Mouse (Mus musculus) liver, embryonic 11.5 days (tissue): ENCODE measurements around the gene Zfand4. TPM values are rescaled to one million over a fixed set of nuclear protein-coding genes. Genes with fewer than 3 reads are reported as not detected.

Experiments
- ATAC-seq: fragments of 200-750 bp; cut with Nextera tagmentation; replicated peaks from 2 replicates; pipeline ENCODE4 v1.8.0; 2017; ENCODE audit warnings: moderate number of reproducible peaks, mild to moderate bottlenecking, moderate TSS enrichment, moderate library complexity; ENCODE audit not compliant: low FRiP score
- DNase-seq: peaks from one replicate; pipeline ENCODE4 v3.0.0-alpha.2; 2017; ENCODE audit warnings: low spot score
- H3K27ac ChIP-seq: fragments of 300-500 bp; sonication (generic); 2 replicates; pipeline ENCODE4 v1.5.1; 2014; ENCODE audit warnings: mild to moderate bottlenecking, low read depth, low read length, control low read depth
- H3K27me3 ChIP-seq: fragments of 300-500 bp; sonication (generic); replicated peaks from 2 replicates; pipeline ENCODE4 v1.6.1; 2014; ENCODE audit warnings: low read length, mixed read lengths; ENCODE audit not compliant: control insufficient read depth, insufficient read depth
- H3K36me3 ChIP-seq: fragments of 300-500 bp; sonication (generic); 2 replicates; pipeline ENCODE4 v1.6.1; 2014; ENCODE audit warnings: mild to moderate bottlenecking, low read length, moderate library complexity, mixed read lengths; ENCODE audit not compliant: control insufficient read depth, insufficient read depth
- H3K4me1 ChIP-seq: fragments of 300-500 bp; sonication (generic); replicated peaks from 2 replicates; pipeline ENCODE4 v1.6.1; 2014; ENCODE audit warnings: low read length, mixed read lengths; ENCODE audit not compliant: control insufficient read depth, insufficient read depth
- H3K4me2 ChIP-seq: fragments of 300-500 bp; sonication (generic); 2 replicates; pipeline ENCODE4 v1.6.1; 2014; ENCODE audit warnings: mild to moderate bottlenecking, control low read depth, moderate library complexity
- H3K4me3 ChIP-seq: fragments of 300-500 bp; sonication (generic); 2 replicates; pipeline ENCODE4 v1.5.1; 2014; ENCODE audit warnings: low read depth, low read length, control low read depth
- H3K9ac ChIP-seq: fragments of 300-500 bp; sonication (generic); 2 replicates; pipeline ENCODE4 v1.6.1; 2014; ENCODE audit warnings: low read depth, low read length, control low read depth
- H3K9me3 ChIP-seq: fragments of 300-500 bp; sonication (generic); 2 replicates; pipeline ENCODE4 v1.6.1; 2016; ENCODE audit warnings: low read length, inconsistent platforms, mixed read lengths; ENCODE audit not compliant: control insufficient read depth
- WGBS: fragments of 180-500 bp; shearing (Covaris S2); extraction: QIAGEN DNeasy Blood & Tissue Kit; methylation state at CpG from one replicate; pipeline ENCODE4 v1.1.7; 2014; 5-methylcytosine and 5-hydroxymethylcytosine counted together
- polyA plus RNA-seq: library from polyadenylated mRNA; unstranded; fragments of >200 nt; fragmentation: Nextera tagmentation; extraction: Ambion mirVana; gene quantifications from 2 replicates; pipeline ENCODE4 v1.2.1, GENCODE M21; 2014

Gene Zfand4
- polyA plus RNA-seq, 1 experiment from 2014 or later, result 7.3 TPM

DNA sequence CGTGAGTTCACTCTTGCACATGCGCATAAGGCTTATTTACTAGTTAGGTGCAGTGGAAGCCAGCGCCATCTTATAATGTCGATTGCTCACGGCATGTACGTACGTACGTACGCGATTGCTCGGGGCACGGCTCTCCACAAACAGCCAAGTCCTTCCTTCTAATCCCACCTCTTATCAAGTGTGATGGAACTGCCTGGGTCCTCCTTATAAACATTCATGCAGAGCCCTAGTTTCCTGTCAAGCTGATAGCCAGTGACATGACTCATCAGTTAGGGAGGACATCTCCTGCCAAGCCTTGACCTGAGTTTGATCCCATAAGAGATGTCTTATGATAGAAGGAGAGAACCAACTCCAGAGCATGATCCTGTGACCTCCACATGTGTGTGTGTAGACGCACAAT is 17.0 kb downstream of the Zfand4 start:
- Histone ChIP-seq H3K4me2 (no peak overlapping the region), H3K9me3 (no peaks in the 10 kb centered on the region), H3K27ac (no peak overlapping the region), H3K9ac (no peak overlapping the region), H3K4me1 (peaks cover 8% of the 10 kb centered on the region; the same call in 1 of the 2 replicates), H3K36me3 (no peaks in the 10 kb centered on the region), H3K4me3 (no peak overlapping the region), H3K27me3 (no peaks in the 10 kb centered on the region)
- 89% methylated on average over 13 of the region's 13 CpGs for WGBS
- ATAC-seq, result 0 out of 2 replicates have a peak, but pooled peaks have one; percentile 43
- DNase-seq, result no peak

DNA sequence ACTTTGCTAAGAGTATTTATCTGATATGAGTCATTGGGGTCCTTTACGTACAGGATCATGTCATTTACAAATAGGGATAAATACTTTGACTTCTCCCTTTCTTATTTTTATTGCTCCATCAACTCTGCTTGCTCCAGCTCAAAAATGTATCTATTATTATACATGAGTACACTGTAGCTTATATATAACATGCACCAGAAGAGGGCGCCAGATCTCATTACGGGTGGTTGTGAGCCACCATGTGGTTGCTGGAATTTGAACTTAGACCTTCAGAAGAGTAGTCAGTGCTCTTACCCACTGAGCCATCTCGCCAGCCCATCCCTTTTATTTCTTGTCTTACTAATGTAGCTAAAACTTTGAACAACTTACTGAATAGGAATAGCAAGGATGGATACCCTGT is 18.5 kb downstream of the Zfand4 start:
- DNase-seq, result no peak
- H3K27me3 ChIP-seq, result no peaks in the 10 kb centered on the region
- ATAC-seq, result no peak
- H3K4me3 ChIP-seq, result no peak overlapping the region
- no peak overlapping the region for H3K4me2 ChIP-seq
- H3K27ac ChIP-seq, result no peak overlapping the region
- H3K9ac ChIP-seq, result no peak overlapping the region
- H3K9me3 ChIP-seq, result no peaks in the 10 kb centered on the region
- H3K4me1 ChIP-seq, result peaks cover 13% of the 10 kb centered on the region
- WGBS, result 49% methylated on average over 4 of the region's 4 CpGs
- H3K36me3 ChIP-seq, result no peaks in the 10 kb centered on the region

DNA sequence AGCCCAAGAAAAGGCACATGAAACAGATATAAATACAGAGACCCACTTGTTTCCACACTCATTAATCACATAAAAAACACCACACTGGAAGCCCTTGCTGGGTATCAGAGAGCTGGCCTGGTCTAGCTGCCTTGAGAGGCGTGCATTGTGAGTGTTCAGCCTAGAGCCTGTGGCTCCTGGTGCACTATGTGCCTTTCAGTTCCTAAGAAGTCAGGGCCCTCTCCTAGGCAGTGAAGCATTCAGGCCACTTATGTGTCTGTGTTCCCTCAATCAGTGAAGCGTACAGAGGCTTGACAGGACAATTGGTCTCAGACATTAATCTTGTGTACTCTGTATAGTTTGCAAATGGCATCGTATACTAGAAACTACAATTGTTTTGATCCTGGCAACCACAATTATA is 19.3 kb downstream of the Zfand4 start:
- H3K36me3 ChIP-seq, result no peaks in the 10 kb centered on the region
- 83% methylated on average over 3 of the region's 3 CpGs for WGBS
- H3K27me3 ChIP-seq, result no peaks in the 10 kb centered on the region
- no peaks in the 10 kb centered on the region for H3K9me3 ChIP-seq
- no peak for ATAC-seq
- peaks cover 13% of the 10 kb centered on the region for H3K4me1 ChIP-seq
- DNase-seq, result no peak
- H3K4me3 ChIP-seq, result no peak overlapping the region
- no peak overlapping the region for H3K4me2 ChIP-seq
- H3K27ac ChIP-seq, result no peak overlapping the region
- no peak overlapping the region for H3K9ac ChIP-seq

DNA sequence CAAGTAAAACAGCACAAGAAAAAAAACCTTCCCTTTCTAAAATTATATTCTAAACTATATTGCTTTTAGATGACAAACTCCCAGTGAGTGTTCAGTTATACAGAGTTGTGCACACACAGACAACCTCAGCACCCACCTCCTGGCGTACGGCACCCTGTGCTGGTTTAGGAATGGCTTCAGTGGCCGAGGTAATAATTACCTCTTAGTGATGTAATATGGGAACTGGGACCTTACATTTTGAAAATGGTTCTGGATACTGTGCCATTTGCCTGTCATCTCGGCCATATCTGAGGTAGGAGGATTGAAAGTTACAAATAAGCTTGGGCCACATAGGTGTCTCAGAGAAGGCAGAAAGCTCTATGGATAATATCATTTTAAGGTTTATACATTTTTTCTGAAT is 22.3 kb downstream of the Zfand4 start:
- H3K27ac ChIP-seq, result peak overlapping the region; percentile 62

DNA sequence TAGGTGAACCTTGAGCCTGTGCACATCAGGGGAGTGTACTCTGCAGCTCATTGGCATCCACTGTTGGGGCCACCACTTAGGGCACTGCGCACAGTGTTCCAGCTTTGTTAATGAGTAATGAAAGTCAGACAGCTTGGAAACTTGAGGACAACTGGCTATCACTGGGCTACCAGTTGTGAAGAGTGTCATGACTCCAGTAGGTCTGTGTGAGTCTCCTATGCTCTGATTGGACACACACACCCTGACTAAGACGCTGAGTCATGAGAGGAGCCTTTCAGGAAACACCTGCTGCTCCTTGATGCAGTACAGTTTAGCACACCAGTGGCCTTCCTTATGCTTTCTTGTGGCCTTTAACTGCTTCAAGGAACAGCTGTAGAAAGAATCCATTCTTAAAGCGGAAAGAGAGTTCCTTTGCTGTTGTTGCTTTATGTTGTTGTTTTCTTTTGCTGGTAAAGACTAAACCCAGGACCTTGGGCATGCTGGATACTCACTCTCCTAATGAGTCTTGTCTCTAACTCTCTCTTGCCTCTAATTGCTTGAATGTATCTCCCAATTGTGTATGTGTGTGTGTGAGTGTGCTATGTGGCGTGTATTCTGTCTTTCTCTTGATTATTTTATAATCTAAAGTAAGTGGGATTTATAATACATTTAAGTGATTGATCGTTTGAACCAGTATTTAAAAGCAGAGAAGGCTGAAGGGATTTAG is 23.0 kb downstream of the Zfand4 start:
- H3K4me3 ChIP-seq, result no peak overlapping the region
- H3K27ac ChIP-seq, result peak overlapping the region; percentile 62
- no peaks in the 10 kb centered on the region for H3K9me3 ChIP-seq
- ATAC-seq, result peak; percentile 99
- H3K36me3 ChIP-seq, result no peaks in the 10 kb centered on the region
- WGBS, result 52% methylated on average over 5 of the region's 5 CpGs
- H3K9ac ChIP-seq, result no peak overlapping the region; the same call in 1 of the 2 replicates
- peak overlapping the region; percentile 39 for H3K4me2 ChIP-seq
- H3K4me1 ChIP-seq, result peaks cover 6% of the 10 kb centered on the region
- no peaks in the 10 kb centered on the region for H3K27me3 ChIP-seq
- DNase-seq, result no peak

More for the DNA sequence above, 22.3 kb downstream of the Zfand4 start:
- no peak for DNase-seq
- peaks cover 6% of the 10 kb centered on the region for H3K4me1 ChIP-seq
- H3K4me3 ChIP-seq, result no peak overlapping the region
- no peaks in the 10 kb centered on the region for H3K9me3 ChIP-seq
- no peaks in the 10 kb centered on the region for H3K36me3 ChIP-seq
- no peaks in the 10 kb centered on the region for H3K27me3 ChIP-seq
- 76% methylated on average over 4 of the region's 4 CpGs for WGBS
- no peak for ATAC-seq
- H3K9ac ChIP-seq, result no peak overlapping the region
- H3K4me2 ChIP-seq, result no peak overlapping the region

DNA sequence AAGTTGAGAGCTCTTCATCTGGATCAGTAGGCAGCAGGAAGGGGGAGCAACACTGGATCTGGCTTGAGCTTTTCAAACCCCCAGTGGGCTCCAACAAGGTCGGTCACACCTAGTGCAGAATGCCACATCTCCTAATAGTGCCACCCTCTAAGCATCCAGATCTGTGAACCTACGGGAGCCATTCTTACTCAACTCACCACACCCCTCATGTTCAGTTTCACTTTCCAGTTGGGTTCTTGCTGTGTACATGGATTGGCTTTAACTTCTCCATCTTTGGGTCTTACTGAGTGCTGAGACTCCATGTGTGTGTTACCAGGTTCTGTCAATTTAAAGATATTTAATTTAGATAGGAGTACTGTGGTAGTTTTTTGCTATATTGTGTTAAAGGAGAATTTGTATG is 47.4 kb downstream of the Zfand4 start:
- Histone ChIP-seq H3K27ac (no peak overlapping the region), H3K27me3 (no peaks in the 10 kb centered on the region), H3K36me3 (no peaks in the 10 kb centered on the region), H3K9me3 (no peaks in the 10 kb centered on the region), H3K4me1 (no peaks in the 10 kb centered on the region), H3K9ac (no peak overlapping the region), H3K4me3 (no peak overlapping the region), H3K4me2 (no peak overlapping the region)
- ATAC-seq (no peak), DNase-seq (no peak)
- 84% methylated on average over 2 of the region's 2 CpGs for WGBS

DNA sequence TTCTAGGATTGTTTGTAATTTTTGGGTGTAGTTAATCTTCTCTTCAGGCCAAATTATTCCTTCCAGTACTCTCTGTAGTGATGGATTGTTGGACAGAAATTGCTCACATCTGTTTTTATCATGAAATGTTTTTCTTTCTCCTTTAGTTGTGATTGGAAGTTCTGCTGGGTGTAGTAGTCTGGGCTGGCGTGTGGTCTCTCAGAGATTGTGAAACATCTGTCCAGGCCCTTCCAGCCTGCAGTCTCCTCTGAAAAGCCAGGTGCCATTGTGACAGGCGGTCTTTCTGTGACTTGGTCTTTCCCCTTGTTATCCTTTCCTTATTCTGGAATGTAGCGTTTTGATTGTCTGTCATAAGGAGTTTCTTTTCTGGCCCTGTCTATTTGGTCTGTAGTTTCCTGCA is 55.2 kb downstream of the Zfand4 start:
- no peaks in the 10 kb centered on the region for H3K27me3 ChIP-seq
- no peaks in the 10 kb centered on the region for H3K4me1 ChIP-seq
- H3K9me3 ChIP-seq, result no peaks in the 10 kb centered on the region
- H3K36me3 ChIP-seq, result no peaks in the 10 kb centered on the region
- no peak overlapping the region for H3K4me3 ChIP-seq
- ATAC-seq (no peak), DNase-seq (no peak)
- no peak overlapping the region for H3K9ac ChIP-seq
- no peak overlapping the region for H3K27ac ChIP-seq
- no peak overlapping the region for H3K4me2 ChIP-seq
- 66% methylated on average over 3 of the region's 3 CpGs for WGBS

DNA sequence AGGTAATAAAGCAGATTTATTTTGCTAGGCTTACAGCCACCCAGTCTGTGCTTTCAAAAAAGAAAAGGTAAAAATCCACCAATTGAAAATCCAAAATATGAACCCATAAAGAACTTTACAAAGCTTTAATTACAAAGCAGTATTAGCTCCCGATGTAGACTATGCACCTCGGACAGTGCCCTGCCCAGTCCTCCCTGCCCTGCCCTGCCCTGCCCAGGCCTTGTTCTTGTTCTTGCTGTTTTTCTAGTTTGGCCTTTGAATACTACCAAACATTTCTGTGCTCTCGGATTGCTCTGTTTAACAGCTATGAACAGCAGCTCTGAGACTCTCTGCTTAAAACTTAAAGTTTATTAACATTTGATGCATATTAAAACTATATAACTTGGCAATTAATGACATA is 62.6 kb downstream of the Zfand4 start:
- no peaks in the 10 kb centered on the region for H3K36me3 ChIP-seq
- no peak for ATAC-seq
- no peak overlapping the region for H3K27ac ChIP-seq
- H3K4me2 ChIP-seq, result no peak overlapping the region
- H3K9me3 ChIP-seq, result no peaks in the 10 kb centered on the region
- H3K9ac ChIP-seq, result no peak overlapping the region
- H3K27me3 ChIP-seq, result no peaks in the 10 kb centered on the region
- H3K4me3 ChIP-seq, result no peak overlapping the region
- no peaks in the 10 kb centered on the region for H3K4me1 ChIP-seq
- no peak for DNase-seq
- WGBS, result 83% methylated on average over 3 of the region's 3 CpGs

DNA sequence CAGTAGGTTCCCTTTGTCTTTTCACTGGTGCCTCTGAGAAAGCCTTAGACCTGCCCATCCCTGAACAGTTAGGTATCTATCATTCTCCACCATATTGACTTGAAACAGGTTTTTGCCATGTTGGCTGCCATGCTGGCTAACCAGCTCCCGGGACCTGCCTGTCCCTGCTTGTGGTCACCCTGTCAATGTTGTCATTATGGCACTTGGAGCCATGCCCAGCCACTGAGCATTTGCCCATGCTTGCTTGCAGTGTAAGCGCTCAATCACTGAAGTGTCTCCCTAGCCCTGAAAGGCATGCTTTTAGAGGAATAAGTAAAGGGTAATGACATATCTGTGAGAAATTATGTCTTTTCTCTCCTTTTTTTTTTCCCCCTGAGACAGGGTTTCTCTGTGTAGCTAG is 67.4 kb downstream of the Zfand4 start:
- ATAC-seq (no peak), DNase-seq (no peak)
- Histone ChIP-seq H3K4me3 (no peak overlapping the region), H3K27ac (no peak overlapping the region), H3K9me3 (no peaks in the 10 kb centered on the region), H3K4me1 (no peaks in the 10 kb centered on the region), H3K36me3 (no peaks in the 10 kb centered on the region), H3K9ac (no peak overlapping the region), H3K4me2 (no peak overlapping the region), H3K27me3 (no peaks in the 10 kb centered on the region)
- WGBS, result 91% methylated on average over 2 of the region's 2 CpGs
